Mouse (Mus musculus) left cerebral cortex, postnatal 25 days (tissue): ENCODE results near the gene Btbd35f26. TPM values are rescaled to one million over a fixed set of nuclear protein-coding genes. Genes with fewer than 3 reads are reported as not detected.
"Not testable (repeated sequence)": the region's sequence is repeated elsewhere in the genome, so short reads cannot be mapped to it uniquely, and the experiment has no call there.

ENCODE experiments used
- DNase-seq, 2 experiments: peaks; one replicate each; pipeline ENCODE4 v3.0.0; 2022; ENCODE audit warnings: low spot score in 2 of 2, mixed read lengths in 1 of 2
- intact Hi-C: fragments of 180-260 bp; cut with DNase I; formaldehyde crosslinking; loops from one replicate; pipeline ENCODE4 v1.15.1; 2025
- total RNA-seq, 2 experiments: library from RNA; stranded (reverse); gene quantifications; 2 replicates each; pipeline ENCODE4 v1.2.3; 2021

The Btbd35f26 gene
- total RNA-seq, result not detected

DNA sequence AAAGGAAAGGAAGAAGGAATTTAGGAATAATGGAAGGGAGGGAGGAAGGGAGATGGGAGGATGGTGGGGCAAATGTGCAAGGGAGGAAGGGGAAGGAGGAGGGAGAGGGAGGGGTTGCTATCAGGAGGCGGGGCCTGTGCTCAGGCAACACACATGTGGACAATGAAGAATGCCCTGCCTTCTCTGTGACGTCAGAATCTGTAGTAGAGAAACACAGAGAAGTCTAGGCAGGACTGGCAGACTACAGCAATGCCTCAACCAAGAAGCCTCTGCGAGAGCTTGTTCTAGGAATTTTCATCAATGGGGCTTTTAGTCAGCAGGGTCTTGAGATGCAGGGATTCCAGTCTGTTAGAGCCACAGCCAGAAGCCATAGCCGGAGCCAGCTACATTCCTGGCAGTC is at the start of gene Btbd35f26:
Gene Btbd35f26, plus strand, starts transcription at position 301 of the 400 bp plus-strand sequence.
- DNase-seq, intact Hi-C loops: not testable (repeated sequence)

DNA sequence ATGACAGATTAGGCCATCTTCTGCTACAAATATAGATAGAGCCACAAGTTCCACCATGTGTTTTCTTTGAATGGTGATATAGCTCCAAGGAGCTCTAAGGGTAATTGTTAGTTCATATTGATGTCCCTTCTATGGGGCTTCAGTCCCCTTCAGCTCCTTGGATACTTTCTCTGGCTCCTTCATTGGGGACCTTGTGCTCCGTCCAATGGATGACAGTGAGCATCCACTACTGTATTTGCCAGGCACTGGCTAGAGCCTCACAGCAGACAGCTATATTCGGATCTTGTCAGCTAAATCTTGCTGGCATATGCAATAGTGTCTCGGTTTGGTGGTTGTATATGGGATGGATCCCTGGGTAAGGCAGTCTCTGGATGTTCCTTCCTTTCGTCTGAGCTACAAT is 5.7 kb downstream of the Btbd35f26 start:
- intact Hi-C loops, result not testable (repeated sequence)
- peak in 1 of 2 experiments; percentile 0 for DNase-seq

DNA sequence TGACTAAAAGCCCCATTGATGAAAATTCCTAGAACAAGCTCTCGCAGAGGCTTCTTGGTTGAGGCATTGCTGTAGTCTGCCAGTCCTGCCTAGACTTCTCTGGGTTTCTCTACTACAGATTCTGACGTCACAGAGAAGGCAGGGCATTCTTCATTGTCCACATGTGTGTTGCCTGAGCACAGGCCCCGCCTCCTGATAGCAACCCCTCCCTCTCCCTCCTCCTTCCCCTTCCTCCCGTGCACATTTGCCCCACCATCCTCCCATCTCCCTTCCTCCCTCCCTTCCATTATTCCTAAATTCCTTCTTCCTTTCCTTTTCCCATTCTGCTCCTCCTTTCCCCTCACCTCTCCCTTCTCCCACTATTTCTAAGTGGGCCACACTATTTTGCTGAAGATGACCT is 47.6 kb downstream of the Btbd35f26 start, which contains the start of gene Btbd35f19:
Gene Btbd35f19, minus strand, starts transcription at position 101 of the 400 bp plus-strand sequence.
- DNase-seq, intact Hi-C loops: not testable (repeated sequence)

Other genes with a start within 250 kb of the Btbd35f26 start
- not detected for gene Btbd35f29, start 218.8 kb upstream of the Btbd35f26 start, total RNA-seq
- not detected for gene Spin2f, start 82.6 kb upstream of the Btbd35f26 start, total RNA-seq
- gene Btbd35f19, start 47.5 kb downstream of the Btbd35f26 start, total RNA-seq, result not detected
- gene Gm21883, start 237.8 kb downstream of the Btbd35f26 start, total RNA-seq, result not detected